ENCODE assay signal across 17 mouse cellular contexts in the genomic region with DNA sequence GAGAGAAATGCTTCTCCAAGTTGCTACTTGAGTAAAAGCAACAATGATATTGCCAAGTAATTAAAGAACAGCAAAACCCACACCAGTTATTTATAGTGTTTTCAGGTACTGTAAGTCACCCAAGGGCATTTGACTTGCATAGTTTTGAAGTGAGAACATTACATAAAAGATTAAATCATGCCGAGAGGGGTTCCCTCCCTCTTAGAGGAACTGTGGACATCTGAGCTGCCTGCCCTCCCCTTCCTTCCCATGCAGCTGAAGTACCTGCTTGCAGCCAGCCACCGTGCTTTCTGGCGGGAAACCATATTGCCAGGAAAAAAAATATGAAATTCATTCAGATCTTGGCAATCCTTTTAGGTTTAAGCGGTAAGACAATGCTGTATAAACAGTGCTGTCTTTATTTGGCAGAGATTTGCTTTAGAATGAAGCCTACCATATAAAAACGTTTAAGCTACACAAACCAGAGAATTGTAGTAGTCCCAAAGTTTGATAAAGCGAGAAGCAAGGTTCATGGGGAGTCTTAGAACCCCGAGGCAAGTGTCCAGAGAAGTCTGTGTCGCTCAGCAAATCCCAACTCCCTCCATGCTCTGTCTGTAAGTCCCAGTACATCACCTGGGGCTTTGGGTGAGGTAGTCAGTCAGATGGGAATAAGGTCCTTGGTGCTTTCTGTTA.
DNase-seq lines count a peak whose midpoint lies in the region; ATAC-seq and TF ChIP-seq lines count a peak whose summit lies in the region.
"Had no signal": no experiment of that assay in that cellular context is flagged by ENCODE, and none has a peak within 500 bp of the region (broad histone marks: within the 10 kb centered on the region; RNA-seq: fewer than 3 reads in every experiment).

No protein-coding gene starts in this region.

- H3K36me3 ChIP-seq in embryonic facial prominence, embryonic 12.5 days = no peaks in the 10 kb centered on the region
- no peaks in the 10 kb centered on the region for H3K36me3 ChIP-seq in embryonic facial prominence, embryonic 10.5 days (replicated peaks)
- no peaks in the 10 kb centered on the region for H3K36me3 ChIP-seq in kidney, embryonic 15.5 days
- H3K36me3 ChIP-seq in kidney, embryonic 14.5 days (ENCODE audit: control insufficient read depth, insufficient read depth, low read length) = no peaks in the 10 kb centered on the region
- H3K36me3 ChIP-seq in lung, postnatal 0 days (ENCODE audit: insufficient read depth, low read length) = no peaks in the 10 kb centered on the region
- H3K36me3 ChIP-seq in limb, embryonic 15.5 days = no peaks in the 10 kb centered on the region
- H3K36me3 ChIP-seq: embryonic facial prominence, embryonic 15.5 days; stomach, embryonic 15.5 days had no signal

- no peak overlapping the region for H3K4me2 ChIP-seq in embryonic facial prominence, embryonic 12.5 days (replicated peaks)
- H3K4me2 ChIP-seq in kidney, embryonic 15.5 days = no peak overlapping the region
- H3K4me2 ChIP-seq in kidney, embryonic 14.5 days (replicated peaks; ENCODE audit: low read depth, low read length) = no peak overlapping the region
- H3K4me2 ChIP-seq in lung, postnatal 0 days (replicated peaks; ENCODE audit: low read depth, low read length) = no peak overlapping the region
- no peak overlapping the region for H3K4me2 ChIP-seq in limb, embryonic 15.5 days
- H3K4me2 ChIP-seq: embryonic facial prominence, embryonic 15.5 days; stomach, embryonic 15.5 days had no signal

- DNase-seq in embryonic facial prominence, embryonic 10.5 days (ENCODE audit: low spot score) = no peak
- DNase-seq in lung, postnatal 0 days (ENCODE audit: low spot score) = peak; percentile 75
- no peak for DNase-seq in lung, postnatal 14 days
- DNase-seq: adrenal gland, postnatal 25 days; cerebellum, adult 2 months; gastrocnemius, postnatal 14 days; right cerebral cortex, adult 18-20 months had no signal

- H3K27me3 ChIP-seq in embryonic facial prominence, embryonic 12.5 days = no peaks in the 10 kb centered on the region
- H3K27me3 ChIP-seq in embryonic facial prominence, embryonic 10.5 days (replicated peaks; ENCODE audit: low read depth, poor library complexity, severe bottlenecking) = peaks cover 4% of the 10 kb centered on the region; the same call in 1 of the 2 replicates
- no peaks in the 10 kb centered on the region for H3K27me3 ChIP-seq in kidney, embryonic 15.5 days
- no peaks in the 10 kb centered on the region for H3K27me3 ChIP-seq in kidney, embryonic 14.5 days (ENCODE audit: control insufficient read depth, insufficient read depth, low read length)
- H3K27me3 ChIP-seq in lung, postnatal 0 days (replicated peaks; ENCODE audit: insufficient read depth, low read length) = no peaks in the 10 kb centered on the region
- H3K27me3 ChIP-seq in limb, embryonic 15.5 days = no peaks in the 10 kb centered on the region
- H3K27me3 ChIP-seq: embryonic facial prominence, embryonic 15.5 days; stomach, embryonic 15.5 days had no signal

- WGBS in embryonic facial prominence, embryonic 12.5 days = 57% methylated on average over 8 of the region's 8 CpGs
- WGBS in embryonic facial prominence, embryonic 10.5 days = 74% methylated on average over 8 of the region's 8 CpGs
- 51% methylated on average over 8 of the region's 8 CpGs for WGBS in kidney, embryonic 15.5 days
- WGBS in kidney, embryonic 14.5 days = 56% methylated on average over 8 of the region's 8 CpGs
- 21% methylated on average over 8 of the region's 8 CpGs for WGBS in lung, postnatal 0 days
- 23% methylated on average over 8 of the region's 8 CpGs for WGBS in limb, embryonic 15.5 days

- peaks cover 5% of the 10 kb centered on the region for H3K4me1 ChIP-seq in embryonic facial prominence, embryonic 12.5 days
- H3K4me1 ChIP-seq in embryonic facial prominence, embryonic 10.5 days = peaks cover 8% of the 10 kb centered on the region; the same call in 1 of the 2 replicates
- H3K4me1 ChIP-seq in kidney, embryonic 15.5 days = peaks cover 17% of the 10 kb centered on the region
- H3K4me1 ChIP-seq in kidney, embryonic 14.5 days (ENCODE audit: control insufficient read depth, insufficient read depth, low read length) = 0 out of 2 replicates have a peak, but pooled peaks cover 5% of the 10 kb centered on the region
- peaks cover 11% of the 10 kb centered on the region; the same call in 1 of the 2 replicates for H3K4me1 ChIP-seq in lung, postnatal 0 days (ENCODE audit: insufficient read depth, low read depth, low read length)
- peaks cover 23% of the 10 kb centered on the region for H3K4me1 ChIP-seq in limb, embryonic 15.5 days

- no peak for ATAC-seq in embryonic facial prominence, embryonic 12.5 days (ENCODE audit: insufficient number of reproducible peaks, insufficient read depth, low FRiP score, low TSS enrichment)
- ATAC-seq in kidney, embryonic 15.5 days (replicated peaks; ENCODE audit: low FRiP score) = no peak
- ATAC-seq in kidney, embryonic 14.5 days (ENCODE audit: low FRiP score, low TSS enrichment) = no peak
- peak; percentile 67 for ATAC-seq in lung, postnatal 0 days
- no peak for ATAC-seq in limb, embryonic 15.5 days (ENCODE audit: insufficient number of reproducible peaks, low FRiP score, low TSS enrichment, low read depth)
- ATAC-seq in megakaryocyte-erythroid progenitor cell, adult 5-6 weeks (replicated peaks; ENCODE audit: low FRiP score, low TSS enrichment, poor library complexity, severe bottlenecking) = no peak
- ATAC-seq: hindbrain, embryonic 16.5 days; intestine, postnatal 0 days had no signal

- peak; percentile 49; the same call in 1 of the 2 replicates for TF ChIP-seq EP300 in lung, postnatal 0 days (IDR thresholded peaks at IDR 0.05)

- H3K4me3 ChIP-seq in embryonic facial prominence, embryonic 12.5 days = no peak overlapping the region
- no peak overlapping the region for H3K4me3 ChIP-seq in embryonic facial prominence, embryonic 10.5 days
- H3K4me3 ChIP-seq in kidney, embryonic 15.5 days (replicated peaks) = no peak overlapping the region
- H3K4me3 ChIP-seq in kidney, embryonic 14.5 days (ENCODE audit: low read length) = no peak overlapping the region
- H3K4me3 ChIP-seq in lung, postnatal 0 days (ENCODE audit: low read depth, low read length) = no peak overlapping the region
- no peak overlapping the region for H3K4me3 ChIP-seq in limb, embryonic 15.5 days
- H3K4me3 ChIP-seq: embryonic facial prominence, embryonic 15.5 days; stomach, embryonic 15.5 days had no signal

- no peak for TF ChIP-seq CTCF in lung, postnatal 0 days (IDR thresholded peaks at IDR 0.05)

- no peak overlapping the region for H3K9ac ChIP-seq in embryonic facial prominence, embryonic 12.5 days
- H3K9ac ChIP-seq in kidney, embryonic 15.5 days = no peak overlapping the region
- no peak overlapping the region for H3K9ac ChIP-seq in kidney, embryonic 14.5 days (ENCODE audit: low read depth, low read length)
- H3K9ac ChIP-seq in lung, postnatal 0 days (replicated peaks; ENCODE audit: low read depth) = no peak overlapping the region
- no peak overlapping the region for H3K9ac ChIP-seq in limb, embryonic 15.5 days
- H3K9ac ChIP-seq: embryonic facial prominence, embryonic 15.5 days; liver, embryonic 14.5 days; stomach, embryonic 15.5 days had no signal

- no peaks in the 10 kb centered on the region for H3K9me3 ChIP-seq in embryonic facial prominence, embryonic 12.5 days
- no peaks in the 10 kb centered on the region for H3K9me3 ChIP-seq in embryonic facial prominence, embryonic 10.5 days
- H3K9me3 ChIP-seq in kidney, embryonic 15.5 days (replicated peaks) = no peaks in the 10 kb centered on the region
- no peaks in the 10 kb centered on the region for H3K9me3 ChIP-seq in kidney, embryonic 14.5 days (ENCODE audit: control insufficient read depth, low read length)
- H3K9me3 ChIP-seq in lung, postnatal 0 days (ENCODE audit: low read length) = no peaks in the 10 kb centered on the region
- no peaks in the 10 kb centered on the region for H3K9me3 ChIP-seq in limb, embryonic 15.5 days
- H3K9me3 ChIP-seq: embryonic facial prominence, embryonic 15.5 days; stomach, embryonic 15.5 days had no signal

- peak overlapping the region; percentile 7; the same call in 1 of the 2 replicates for H3K27ac ChIP-seq in embryonic facial prominence, embryonic 12.5 days
- H3K27ac ChIP-seq in embryonic facial prominence, embryonic 10.5 days (replicated peaks) = no peak overlapping the region
- 0 out of 2 replicates have a peak overlapping the region, but pooled peaks have one; percentile 41 for H3K27ac ChIP-seq in kidney, embryonic 15.5 days
- H3K27ac ChIP-seq in kidney, embryonic 14.5 days (ENCODE audit: low read depth, low read length) = no peak overlapping the region
- no peak overlapping the region for H3K27ac ChIP-seq in lung, postnatal 0 days (ENCODE audit: low read length)
- 0 out of 2 replicates have a peak overlapping the region, but pooled peaks have one; percentile 38 for H3K27ac ChIP-seq in limb, embryonic 15.5 days
- H3K27ac ChIP-seq: embryonic facial prominence, embryonic 15.5 days; liver, embryonic 14.5 days; stomach, embryonic 15.5 days had no signal

Comparison
In these comparisons a context has a peak if more than half of its experiments do, and no peak if none do; other contexts are left out.
1. H3K27ac ChIP-seq: peak in embryonic facial prominence, embryonic 12.5 days (single experiment), kidney, embryonic 15.5 days (single experiment) and limb, embryonic 15.5 days (single experiment); none in embryonic facial prominence, embryonic 10.5 days (single experiment), kidney, embryonic 14.5 days (single experiment) and lung, postnatal 0 days (single experiment).